Mouse (Mus musculus) CH12.LX (cell line): ENCODE results near the gene Bpifc.

Source experiments
- HCFC1 ChIP-seq: IDR thresholded peaks from 2 replicates; pipeline ENCODE4 v1.6.1; 2012; ENCODE audit warnings: low read depth, mild to moderate bottlenecking, inconsistent platforms, low read length, improper control_type of control experiment
- JUND ChIP-seq: conservative IDR thresholded peaks from 2 replicates; pipeline ENCODE4 v1.6.1; 2011; ENCODE audit warnings: low read depth, low read length, improper control_type of control experiment
- POLR2A ChIP-seq: IDR thresholded peaks from 2 replicates; pipeline ENCODE4 v1.6.1; 2011; ENCODE audit warnings: low read depth, mild to moderate bottlenecking, improper control_type of control experiment, low read length

- TF ChIP-seq POLR2A (no peak), HCFC1 (no peak), JUND (no peak)
Measured at GRCm38 (mm10) chr10:86046371-86046770, 34.7 kb upstream of the Bpifc start.
